Mouse (Mus musculus): ENCODE data around the gene Rbx1. TPM values are rescaled to one million over a fixed set of nuclear protein-coding genes. Genes with fewer than 3 reads are reported as not detected.
"Not testable (repeated sequence)": the region's sequence is repeated elsewhere in the genome, so short reads cannot be mapped to it uniquely, and the experiment has no call there.

Rbx1 gene
- 559 TPM in 2 replicates for polyA plus RNA-seq (2016; fragmentation: Nextera tagmentation; extraction: Ambion mirVana)

- WGBS = under 1% methylated on average over 58 of the region's 62 CpGs
- Histone ChIP-seq H3K9ac (replicated peaks) (peak within 1 kb of the TSS; percentile 79), H3K4me2 (peak within 1 kb of the TSS; percentile 68), H3K4me3 (replicated peaks) (peak within 1 kb of the TSS; percentile 71), H3K4me1 (replicated peaks) (peaks cover 13% of the 10 kb centered on the region), H3K9me3 (peaks cover 10% of the 10 kb centered on the region; the same call in 1 of the 2 replicates), H3K27ac (peak within 1 kb of the TSS; percentile 89), H3K27me3 (no peaks in the 10 kb centered on the region), H3K36me3 (peaks cover 26% of the 10 kb centered on the region)
- ATAC-seq (ENCODE audit: insufficient number of reproducible peaks, insufficient read depth, low FRiP score, low TSS enrichment, low read depth) = peak; percentile 99
These were observed at the start of gene Rbx1 for GRCm38 (mm10) chr15:81465901-81466737. Gene Rbx1, plus strand, starts transcription at chr15:81466296.

GRCm38 (mm10) chr15:81416763-81417310 lies 49.3 kb upstream of the Rbx1 start:
- peak overlapping the region; percentile 28 for H3K4me3 ChIP-seq (replicated peaks)
- not testable (repeated sequence) for H3K27ac ChIP-seq; H3K27me3 ChIP-seq; H3K4me1 ChIP-seq (replicated peaks); H3K36me3 ChIP-seq; H3K9me3 ChIP-seq
- 10% methylated on average over 22 of the region's 22 CpGs for WGBS
- peak overlapping the region; percentile 56 for H3K9ac ChIP-seq (replicated peaks)
- peak; percentile 87 for ATAC-seq (ENCODE audit: insufficient number of reproducible peaks, insufficient read depth, low FRiP score, low TSS enrichment, low read depth)
- H3K4me2 ChIP-seq = peak overlapping the region; percentile 52

GRCm38 (mm10) chr15:81418065-81418464 lies 48.0 kb upstream of the Rbx1 start:
- H3K4me2 ChIP-seq = no peak overlapping the region
- no peak overlapping the region for H3K9ac ChIP-seq (replicated peaks)
- no peaks in the 10 kb centered on the region for H3K9me3 ChIP-seq
- ATAC-seq (ENCODE audit: insufficient number of reproducible peaks, insufficient read depth, low FRiP score, low TSS enrichment, low read depth) = no peak
- H3K27ac ChIP-seq = no peak overlapping the region
- no peak overlapping the region for H3K4me3 ChIP-seq (replicated peaks)
- H3K36me3 ChIP-seq = peaks cover 7% of the 10 kb centered on the region
- 81% methylated on average over 4 of the region's 4 CpGs for WGBS
- H3K4me1 ChIP-seq (replicated peaks) = 0 out of 2 replicates have a peak, but pooled peaks cover 3% of the 10 kb centered on the region
- no peaks in the 10 kb centered on the region for H3K27me3 ChIP-seq

- Histone ChIP-seq H3K4me3 (replicated peaks) (no peak overlapping the region), H3K9ac (replicated peaks) (no peak overlapping the region), H3K27ac (no peak overlapping the region), H3K4me1 (replicated peaks) (0 out of 2 replicates have a peak, but pooled peaks cover 3% of the 10 kb centered on the region), H3K9me3 (no peaks in the 10 kb centered on the region), H3K27me3 (no peaks in the 10 kb centered on the region), H3K4me2 (no peak overlapping the region), H3K36me3 (peaks cover 10% of the 10 kb centered on the region)
- 33% methylated on average over 1 of the region's 1 CpGs for WGBS
- ATAC-seq (ENCODE audit: insufficient number of reproducible peaks, insufficient read depth, low FRiP score, low TSS enrichment, low read depth) = no peak
These were observed 44.6 kb upstream of the Rbx1 start for GRCm38 (mm10) chr15:81421454-81421853.

- Histone ChIP-seq H3K9me3 (no peaks in the 10 kb centered on the region), H3K4me3 (replicated peaks) (no peak overlapping the region), H3K27ac (0 out of 2 replicates have a peak overlapping the region, but pooled peaks have one; percentile 29), H3K9ac (replicated peaks) (no peak overlapping the region), H3K4me2 (no peak overlapping the region), H3K36me3 (peaks cover 12% of the 10 kb centered on the region), H3K4me1 (replicated peaks) (no peaks in the 10 kb centered on the region), H3K27me3 (no peaks in the 10 kb centered on the region)
- ATAC-seq (ENCODE audit: insufficient number of reproducible peaks, insufficient read depth, low FRiP score, low TSS enrichment, low read depth) = no peak
- WGBS = 72% methylated on average over 7 of the region's 7 CpGs
These were observed 43.9 kb upstream of the Rbx1 start for GRCm38 (mm10) chr15:81422156-81422681.

- no peak for ATAC-seq (ENCODE audit: insufficient number of reproducible peaks, insufficient read depth, low FRiP score, low TSS enrichment, low read depth)
- WGBS = 86% methylated on average over 3 of the region's 3 CpGs
- peaks cover 21% of the 10 kb centered on the region for H3K36me3 ChIP-seq
- no peak overlapping the region for H3K27ac ChIP-seq
- H3K9me3 ChIP-seq = no peaks in the 10 kb centered on the region
- no peak overlapping the region for H3K4me2 ChIP-seq
- H3K4me3 ChIP-seq (replicated peaks) = no peak overlapping the region
- H3K27me3 ChIP-seq = no peaks in the 10 kb centered on the region
- H3K9ac ChIP-seq (replicated peaks) = no peak overlapping the region
- H3K4me1 ChIP-seq (replicated peaks) = no peaks in the 10 kb centered on the region
These were observed 40.8 kb upstream of the Rbx1 start for GRCm38 (mm10) chr15:81425311-81425710.

- Histone ChIP-seq H3K4me3 (replicated peaks) (no peak overlapping the region), H3K9ac (replicated peaks) (no peak overlapping the region), H3K27me3 (no peaks in the 10 kb centered on the region), H3K9me3 (no peaks in the 10 kb centered on the region), H3K27ac (no peak overlapping the region), H3K36me3 (peaks cover 45% of the 10 kb centered on the region), H3K4me1 (replicated peaks) (no peaks in the 10 kb centered on the region), H3K4me2 (no peak overlapping the region)
- ATAC-seq (ENCODE audit: insufficient number of reproducible peaks, insufficient read depth, low FRiP score, low TSS enrichment, low read depth) = no peak
- WGBS = 93% methylated on average over 2 of the region's 2 CpGs
These were observed 38.1 kb upstream of the Rbx1 start for GRCm38 (mm10) chr15:81427947-81428346.

- WGBS = 70% methylated on average over 1 of the region's 1 CpGs
- H3K9me3 ChIP-seq = no peaks in the 10 kb centered on the region
- no peak overlapping the region for H3K4me3 ChIP-seq (replicated peaks)
- H3K4me1 ChIP-seq (replicated peaks) = no peaks in the 10 kb centered on the region
- H3K36me3 ChIP-seq = peaks cover 44% of the 10 kb centered on the region
- no peak overlapping the region for H3K9ac ChIP-seq (replicated peaks)
- H3K4me2 ChIP-seq = no peak overlapping the region
- ATAC-seq (ENCODE audit: insufficient number of reproducible peaks, insufficient read depth, low FRiP score, low TSS enrichment, low read depth) = no peak
- no peak overlapping the region for H3K27ac ChIP-seq
- no peaks in the 10 kb centered on the region for H3K27me3 ChIP-seq
These were observed 34.9 kb upstream of the Rbx1 start for GRCm38 (mm10) chr15:81431195-81431594.

- Histone ChIP-seq H3K9me3 (no peaks in the 10 kb centered on the region), H3K4me1 (replicated peaks) (no peaks in the 10 kb centered on the region)
These were observed 27.8 kb upstream of the Rbx1 start for GRCm38 (mm10) chr15:81438345-81438744.

GRCm38 (mm10) chr15:81439236-81439635 lies 26.9 kb upstream of the Rbx1 start:
- Histone ChIP-seq H3K27me3 (no peaks in the 10 kb centered on the region), H3K9ac (replicated peaks) (no peak overlapping the region), H3K9me3 (no peaks in the 10 kb centered on the region), H3K4me3 (replicated peaks) (no peak overlapping the region), H3K4me2 (no peak overlapping the region), H3K4me1 (replicated peaks) (no peaks in the 10 kb centered on the region), H3K36me3 (peaks cover 42% of the 10 kb centered on the region; the same call in 1 of the 2 replicates), H3K27ac (no peak overlapping the region)
- no peak for ATAC-seq (ENCODE audit: insufficient number of reproducible peaks, insufficient read depth, low FRiP score, low TSS enrichment, low read depth)

More at GRCm38 (mm10) chr15:81438345-81438744, 27.8 kb upstream of the Rbx1 start:
- Histone ChIP-seq H3K4me2 (no peak overlapping the region), H3K4me3 (replicated peaks) (no peak overlapping the region), H3K9ac (replicated peaks) (no peak overlapping the region), H3K27ac (no peak overlapping the region), H3K27me3 (no peaks in the 10 kb centered on the region), H3K36me3 (peaks cover 38% of the 10 kb centered on the region; the same call in 1 of the 2 replicates)
- WGBS = 92% methylated on average over 1 of the region's 1 CpGs
- ATAC-seq (ENCODE audit: insufficient number of reproducible peaks, insufficient read depth, low FRiP score, low TSS enrichment, low read depth) = no peak

- ATAC-seq (ENCODE audit: insufficient number of reproducible peaks, insufficient read depth, low FRiP score, low TSS enrichment, low read depth) = no peak
- no peak overlapping the region for H3K27ac ChIP-seq
- H3K4me3 ChIP-seq (replicated peaks) = no peak overlapping the region
- H3K27me3 ChIP-seq = no peaks in the 10 kb centered on the region
- H3K4me2 ChIP-seq = no peak overlapping the region
- WGBS = 49% methylated on average over 3 of the region's 3 CpGs
- H3K36me3 ChIP-seq = peaks cover 58% of the 10 kb centered on the region
- H3K4me1 ChIP-seq (replicated peaks) = no peaks in the 10 kb centered on the region
- H3K9ac ChIP-seq (replicated peaks) = no peak overlapping the region
- no peaks in the 10 kb centered on the region for H3K9me3 ChIP-seq
These were observed 17.6 kb upstream of the Rbx1 start for GRCm38 (mm10) chr15:81448463-81448862.

Data from limb, embryonic 12.5 days (tissue).